Mouse (Mus musculus): Measurements from ENCODE around the gene Mast4. TPM values are rescaled to one million over a fixed set of nuclear protein-coding genes. Genes with fewer than 3 reads are reported as not detected.

Mast4 gene
- polyA plus RNA-seq, 1 experiment = 3.7 TPM

- Histone ChIP-seq H3K4me1 (ENCODE audit: control insufficient read depth, insufficient read depth, insufficient read length, low read length) (no peaks in the 10 kb centered on the region), H3K4me3 (ENCODE audit: insufficient read depth, low read depth, low read length) (no peak overlapping the region), H3K27ac (replicated peaks; ENCODE audit: low read depth, low read length) (no peak overlapping the region)
Observed at GRCm38 (mm10) chr13:103015131-103015750, 319.1 kb downstream of the Mast4 start.

- Histone ChIP-seq H3K27ac (replicated peaks; ENCODE audit: low read depth, low read length) (no peak overlapping the region), H3K4me1 (ENCODE audit: control insufficient read depth, insufficient read depth, insufficient read length, low read length) (no peaks in the 10 kb centered on the region), H3K4me3 (ENCODE audit: insufficient read depth, low read depth, low read length) (no peak overlapping the region)
Observed at GRCm38 (mm10) chr13:103014631-103015030, 319.7 kb downstream of the Mast4 start.

- Histone ChIP-seq H3K4me1 (ENCODE audit: control insufficient read depth, insufficient read depth, insufficient read length, low read length) (no peaks in the 10 kb centered on the region), H3K4me3 (ENCODE audit: insufficient read depth, low read depth, low read length) (no peak overlapping the region), H3K27ac (replicated peaks; ENCODE audit: low read depth, low read length) (no peak overlapping the region)
Observed at GRCm38 (mm10) chr13:103014222-103014621, 320.1 kb downstream of the Mast4 start.

- H3K27ac ChIP-seq (replicated peaks; ENCODE audit: low read depth, low read length) = no peak overlapping the region
- no peak overlapping the region for H3K4me3 ChIP-seq (ENCODE audit: insufficient read depth, low read depth, low read length)
- H3K4me1 ChIP-seq (ENCODE audit: control insufficient read depth, insufficient read depth, insufficient read length, low read length) = no peaks in the 10 kb centered on the region
Observed at GRCm38 (mm10) chr13:103005227-103005626, 329.1 kb downstream of the Mast4 start.

- H3K4me3 ChIP-seq (ENCODE audit: insufficient read depth, low read depth, low read length) = no peak overlapping the region
- no peaks in the 10 kb centered on the region for H3K4me1 ChIP-seq (ENCODE audit: control insufficient read depth, insufficient read depth, insufficient read length, low read length)
- no peak overlapping the region for H3K27ac ChIP-seq (replicated peaks; ENCODE audit: low read depth, low read length)
Observed at GRCm38 (mm10) chr13:103001831-103002230, 332.5 kb downstream of the Mast4 start.

GRCm38 (mm10) chr13:103000891-103001290 lies 333.4 kb downstream of the Mast4 start:
- Histone ChIP-seq H3K27ac (replicated peaks; ENCODE audit: low read depth, low read length) (no peak overlapping the region), H3K4me1 (ENCODE audit: control insufficient read depth, insufficient read depth, insufficient read length, low read length) (no peaks in the 10 kb centered on the region), H3K4me3 (ENCODE audit: insufficient read depth, low read depth, low read length) (no peak overlapping the region)

GRCm38 (mm10) chr13:102994098-102994497 lies 340.2 kb downstream of the Mast4 start:
- Histone ChIP-seq H3K4me3 (ENCODE audit: insufficient read depth, low read depth, low read length) (no peak overlapping the region), H3K4me1 (ENCODE audit: control insufficient read depth, insufficient read depth, insufficient read length, low read length) (peaks cover 3% of the 10 kb centered on the region; the same call in 1 of the 2 replicates), H3K27ac (replicated peaks; ENCODE audit: low read depth, low read length) (no peak overlapping the region)

GRCm38 (mm10) chr13:102992680-102993423 lies 341.4 kb downstream of the Mast4 start:
- no peak overlapping the region for H3K4me3 ChIP-seq (ENCODE audit: insufficient read depth, low read depth, low read length)
- H3K4me1 ChIP-seq (ENCODE audit: control insufficient read depth, insufficient read depth, insufficient read length, low read length) = peaks cover 3% of the 10 kb centered on the region; the same call in 1 of the 2 replicates
- no peak overlapping the region for H3K27ac ChIP-seq (replicated peaks; ENCODE audit: low read depth, low read length)

GRCm38 (mm10) chr13:102991928-102992327 lies 342.4 kb downstream of the Mast4 start:
- Histone ChIP-seq H3K4me3 (ENCODE audit: insufficient read depth, low read depth, low read length) (no peak overlapping the region), H3K27ac (replicated peaks; ENCODE audit: low read depth, low read length) (no peak overlapping the region), H3K4me1 (ENCODE audit: control insufficient read depth, insufficient read depth, insufficient read length, low read length) (peaks cover 3% of the 10 kb centered on the region; the same call in 1 of the 2 replicates)

GRCm38 (mm10) chr13:102991196-102991595 lies 343.1 kb downstream of the Mast4 start:
- no peak overlapping the region for H3K4me3 ChIP-seq (ENCODE audit: insufficient read depth, low read depth, low read length)
- peaks cover 3% of the 10 kb centered on the region; the same call in 1 of the 2 replicates for H3K4me1 ChIP-seq (ENCODE audit: control insufficient read depth, insufficient read depth, insufficient read length, low read length)
- no peak overlapping the region for H3K27ac ChIP-seq (replicated peaks; ENCODE audit: low read depth, low read length)

- Histone ChIP-seq H3K4me3 (ENCODE audit: insufficient read depth, low read depth, low read length) (no peak overlapping the region), H3K4me1 (ENCODE audit: control insufficient read depth, insufficient read depth, insufficient read length, low read length) (peaks cover 3% of the 10 kb centered on the region; the same call in 1 of the 2 replicates), H3K27ac (replicated peaks; ENCODE audit: low read depth, low read length) (no peak overlapping the region)
Observed at GRCm38 (mm10) chr13:102990085-102990484, 344.2 kb downstream of the Mast4 start.

GRCm38 (mm10) chr13:102989616-102990015 lies 344.7 kb downstream of the Mast4 start:
- Histone ChIP-seq H3K4me1 (ENCODE audit: control insufficient read depth, insufficient read depth, insufficient read length, low read length) (peaks cover 3% of the 10 kb centered on the region; the same call in 1 of the 2 replicates), H3K27ac (replicated peaks; ENCODE audit: low read depth, low read length) (no peak overlapping the region), H3K4me3 (ENCODE audit: insufficient read depth, low read depth, low read length) (no peak overlapping the region)

- no peak overlapping the region for H3K27ac ChIP-seq (replicated peaks; ENCODE audit: low read depth, low read length)
- no peaks in the 10 kb centered on the region; the same call in 1 of the 2 replicates for H3K4me1 ChIP-seq (ENCODE audit: control insufficient read depth, insufficient read depth, insufficient read length, low read length)
- H3K4me3 ChIP-seq (ENCODE audit: insufficient read depth, low read depth, low read length) = no peak overlapping the region
Observed at GRCm38 (mm10) chr13:102988976-102989375, 345.3 kb downstream of the Mast4 start.

GRCm38 (mm10) chr13:102988251-102988895 lies 345.9 kb downstream of the Mast4 start:
- no peak overlapping the region for H3K27ac ChIP-seq (replicated peaks; ENCODE audit: low read depth, low read length)
- H3K4me1 ChIP-seq (ENCODE audit: control insufficient read depth, insufficient read depth, insufficient read length, low read length) = no peaks in the 10 kb centered on the region
- no peak overlapping the region for H3K4me3 ChIP-seq (ENCODE audit: insufficient read depth, low read depth, low read length)

GRCm38 (mm10) chr13:102984550-102984949 lies 349.7 kb downstream of the Mast4 start:
- Histone ChIP-seq H3K27ac (replicated peaks; ENCODE audit: low read depth, low read length) (no peak overlapping the region), H3K4me1 (ENCODE audit: control insufficient read depth, insufficient read depth, insufficient read length, low read length) (no peaks in the 10 kb centered on the region)

More at GRCm38 (mm10) chr13:102984550-102984949, 349.7 kb downstream of the Mast4 start:
- H3K4me3 ChIP-seq (ENCODE audit: insufficient read depth, low read depth, low read length) = no peak overlapping the region

Data from brown adipose tissue, adult 24 weeks (tissue).